Mouse (Mus musculus): Measurements from ENCODE around the gene Car4.

Car4 gene

GRCm38 (mm10) chr11:84957591-84958270, at the start of gene Car4:
TSS of gene Car4 (plus strand) at chr11:84957786.
- DNase-seq: no peak

GRCm38 (mm10) chr11:84908480-84908879, 49.1 kb upstream of the Car4 start:
- DNase-seq: no peak

- DNase-seq: no peak
Measured at GRCm38 (mm10) chr11:84910411-84910810, 47.2 kb upstream of the Car4 start.

DNA sequence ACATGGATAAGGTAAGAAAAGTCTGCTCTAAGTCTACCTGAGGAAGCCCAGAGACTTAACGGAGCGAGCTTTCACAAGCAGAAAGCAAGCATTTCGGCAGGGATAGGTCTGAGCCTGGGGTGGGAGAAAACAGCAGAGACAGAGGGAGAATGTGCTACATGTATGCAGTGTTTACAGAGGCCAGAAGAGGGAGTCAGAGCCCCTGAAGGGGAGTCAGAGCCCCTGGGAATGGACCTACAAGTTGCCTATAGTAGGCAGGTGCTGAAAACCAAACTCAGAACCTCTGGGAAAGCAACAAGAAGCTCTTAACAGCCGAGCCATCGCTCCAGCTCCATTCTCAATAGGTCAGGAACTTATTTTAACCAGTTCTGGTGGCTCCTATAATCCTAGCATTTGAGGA, 42.9 kb upstream of the Car4 start:
- DNase-seq: peak; percentile 6 to 10

- DNase-seq: peak; percentile 78 to 79
Measured at GRCm38 (mm10) chr11:84916053-84916702, 41.4 kb upstream of the Car4 start, which contains the start of gene Znhit3. TSS of gene Znhit3 (minus strand) at chr11:84916366.

- no peak for DNase-seq
Measured at GRCm38 (mm10) chr11:84916703-84917300, 40.8 kb upstream of the Car4 start.

DNA sequence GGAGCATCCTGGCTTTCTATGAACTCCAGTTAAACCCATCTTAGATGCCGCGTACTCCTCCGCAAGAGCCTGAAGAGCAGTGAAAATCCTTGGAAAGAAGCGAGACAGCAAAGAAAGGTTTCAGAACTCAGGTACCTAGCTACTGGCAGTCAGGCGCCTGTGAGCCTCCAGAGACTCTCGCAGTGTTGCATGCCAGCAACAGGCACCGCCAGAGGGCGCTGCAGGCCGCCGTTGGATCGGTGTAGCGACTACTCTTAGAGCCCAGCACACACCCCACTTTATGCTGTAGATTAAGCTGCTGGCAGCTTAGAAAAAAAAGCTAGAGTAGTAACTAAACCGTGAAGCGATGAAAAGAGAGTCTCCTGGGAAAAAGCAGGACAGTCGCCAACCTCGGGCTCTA, 39.2 kb upstream of the Car4 start:
- DNase-seq: peak; percentile 91

- peak; percentile 74 to 77 for DNase-seq
Measured at GRCm38 (mm10) chr11:84919276-84919675, 38.3 kb upstream of the Car4 start.

GRCm38 (mm10) chr11:84919951-84920350, 37.6 kb upstream of the Car4 start:
- no peak for DNase-seq

DNA sequence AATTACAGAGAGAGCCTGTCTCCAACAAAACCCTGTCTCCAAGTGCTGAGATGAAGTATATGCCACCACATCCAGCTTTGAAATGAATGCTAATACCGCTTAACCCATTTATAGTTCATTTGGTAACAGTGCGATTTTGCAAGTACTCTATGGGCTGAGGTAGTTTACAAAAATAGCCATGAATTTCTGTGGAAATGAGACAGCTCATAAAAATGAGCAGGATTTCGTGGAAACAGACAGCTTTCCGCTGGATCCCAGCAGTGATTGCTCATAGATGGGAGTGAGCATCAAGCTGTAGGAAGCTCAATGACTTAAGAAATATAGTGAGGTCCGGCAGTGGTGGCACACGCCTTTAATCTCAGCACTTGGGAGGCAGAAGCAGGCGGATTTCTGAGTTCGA, 36.6 kb upstream of the Car4 start:
- no peak for DNase-seq

DNA sequence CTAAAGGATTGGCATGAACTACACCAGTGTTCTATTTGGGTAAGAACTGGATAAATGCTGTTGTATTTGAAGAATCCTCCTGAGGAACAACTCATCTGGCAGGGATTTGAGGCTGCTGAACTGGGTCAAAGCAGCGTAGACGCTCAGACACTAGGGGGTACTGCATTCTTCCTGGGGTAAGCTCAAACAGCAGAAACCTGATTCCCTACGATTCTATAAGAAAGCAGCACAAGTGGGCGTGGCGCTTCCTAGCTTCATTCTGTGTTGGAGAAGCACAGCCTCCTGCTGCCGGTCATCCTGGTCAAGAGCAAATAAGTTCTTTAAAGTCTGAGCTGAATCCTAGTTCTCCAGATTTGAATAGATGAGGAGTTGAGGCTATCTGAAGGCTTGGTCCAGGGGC, 25.3 kb upstream of the Car4 start:
- DNase-seq: no peak

- DNase-seq: no peak
Measured at GRCm38 (mm10) chr11:84939508-84940053, 18.0 kb upstream of the Car4 start.

- no peak for DNase-seq
Measured at GRCm38 (mm10) chr11:84940140-84940539, 17.4 kb upstream of the Car4 start.

DNA sequence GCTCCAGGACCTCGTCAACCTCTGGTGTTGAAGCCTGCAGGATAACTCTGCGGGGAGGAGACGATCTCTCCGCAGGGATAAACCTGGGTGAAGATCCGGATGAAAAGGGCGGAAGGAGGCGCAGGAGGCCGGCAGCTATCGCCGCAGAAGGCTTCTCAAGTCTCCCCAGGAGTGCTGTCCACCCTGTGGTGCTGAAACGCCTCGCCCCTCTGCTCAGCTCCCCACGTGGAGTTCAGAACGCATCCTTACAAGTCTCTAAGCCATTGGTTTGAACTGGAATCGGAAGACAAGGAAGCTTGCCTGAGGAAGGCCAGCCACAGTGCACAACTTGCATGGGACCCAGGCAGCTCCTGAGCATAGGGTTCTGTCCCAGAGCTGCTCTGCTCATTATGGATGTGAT, 13.6 kb upstream of the Car4 start:
- peak; percentile 38 to 46 for DNase-seq

DNA sequence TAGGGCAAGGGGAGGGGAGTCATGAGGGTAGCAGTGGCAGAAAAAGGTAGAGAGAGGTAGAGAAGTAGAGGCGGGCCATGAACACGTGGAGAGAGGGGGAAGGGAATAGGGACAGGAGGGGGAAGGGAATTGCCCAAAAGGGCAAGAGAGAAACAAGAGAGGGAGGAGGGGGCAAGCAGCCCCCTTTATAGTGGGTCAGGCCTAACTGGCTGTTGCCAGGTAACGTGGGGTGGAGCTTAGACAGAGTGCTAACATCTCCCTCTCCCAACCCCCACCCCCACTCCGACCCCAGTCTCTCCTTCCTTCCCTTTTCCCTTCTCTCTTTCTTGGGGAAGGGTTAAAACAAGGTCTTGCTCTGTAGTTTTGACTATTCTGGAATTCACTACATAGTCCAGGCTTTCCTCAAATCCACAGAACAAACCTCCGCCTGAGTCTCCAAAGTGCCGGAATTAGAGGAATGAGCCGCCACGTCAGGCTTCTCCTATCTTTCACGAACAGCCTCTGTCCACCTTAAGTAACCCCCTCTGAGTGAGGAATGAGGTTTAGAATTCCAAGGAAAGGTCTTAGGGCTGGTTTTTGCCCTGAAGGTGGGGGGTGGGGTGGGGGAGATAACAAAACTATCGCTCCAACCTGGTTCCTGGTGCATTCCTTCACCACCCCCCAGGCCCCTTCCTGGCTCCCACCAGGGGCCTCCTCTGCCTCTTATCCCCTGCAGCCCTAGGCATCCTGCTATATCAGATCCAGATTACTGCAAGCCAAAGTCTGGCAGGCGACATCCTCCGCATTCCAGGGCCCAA, 12.7 kb upstream of the Car4 start:
- no peak for DNase-seq

- no peak for DNase-seq
Measured at GRCm38 (mm10) chr11:84945841-84946240, 11.7 kb upstream of the Car4 start.

GRCm38 (mm10) chr11:84947206-84947605, 10.4 kb upstream of the Car4 start:
- no peak for DNase-seq

DNA sequence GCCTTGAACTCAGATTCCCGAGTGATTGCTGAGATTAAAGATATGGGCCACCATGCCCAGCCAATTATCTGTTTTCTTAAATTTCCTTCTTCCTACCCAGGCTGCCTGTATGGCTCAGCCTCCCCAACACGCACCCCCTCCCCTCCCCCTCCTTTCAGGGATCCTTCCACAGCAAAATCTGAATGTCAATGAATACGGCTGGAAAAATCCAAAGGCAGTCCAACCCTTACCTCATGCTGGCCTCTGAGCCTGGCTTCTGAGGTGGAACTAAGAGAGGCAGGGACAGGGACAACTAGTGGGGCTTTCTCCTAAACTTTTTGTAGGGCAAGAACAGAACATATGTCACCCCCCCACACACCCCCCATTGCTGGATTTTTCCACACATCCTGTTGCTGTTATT, 9.5 kb upstream of the Car4 start:
- no peak for DNase-seq

DNA sequence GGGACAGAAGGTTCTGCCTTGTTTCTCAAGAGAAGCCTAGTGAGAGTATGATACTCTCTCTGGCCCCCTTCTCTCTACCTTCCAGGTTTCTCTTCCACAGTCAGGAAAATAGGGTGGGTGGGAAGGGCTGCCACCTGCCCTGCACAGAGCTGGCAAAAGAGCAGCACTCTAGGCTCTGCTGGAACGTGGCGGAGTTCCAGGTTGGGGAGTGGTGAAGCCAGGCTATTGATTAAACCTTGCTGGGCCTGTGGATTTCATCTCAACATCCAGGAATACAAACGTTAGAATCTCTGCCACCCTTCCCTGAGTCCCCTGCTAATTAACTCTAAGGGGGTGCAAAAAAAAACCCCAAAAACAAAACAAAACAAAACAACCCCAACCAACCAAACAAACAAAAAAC, 9.1 kb upstream of the Car4 start:
- no peak for DNase-seq

GRCm38 (mm10) chr11:84952611-84953010, 5.0 kb upstream of the Car4 start:
- DNase-seq: no peak

DNA sequence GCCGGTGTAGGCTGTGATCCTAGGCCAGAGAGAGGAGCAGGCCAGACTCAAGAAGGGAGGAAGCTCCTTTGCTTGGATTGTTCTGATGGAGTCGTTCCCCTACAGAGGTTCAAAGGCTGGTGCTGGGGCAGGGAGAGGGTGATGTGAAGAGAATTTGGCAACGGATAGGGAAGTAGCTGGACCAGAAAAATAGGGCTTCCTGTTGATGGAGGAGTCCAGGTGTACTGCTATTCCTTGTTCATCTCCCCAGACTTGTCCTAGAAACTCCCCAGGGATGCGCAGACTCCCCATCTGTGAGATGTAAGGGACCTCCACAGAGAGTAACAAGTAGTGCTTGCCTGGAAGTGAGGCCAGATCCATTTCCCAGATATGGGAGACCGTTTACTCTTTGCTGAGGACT, 1.2 kb upstream of the Car4 start:
- no peak for DNase-seq

- no peak for DNase-seq
Measured at GRCm38 (mm10) chr11:84957171-84957570, 415 bp upstream of the Car4 start.

GRCm38 (mm10) chr11:84958271-84958630, 665 bp downstream of the Car4 start:
- DNase-seq: no peak
